Mouse (Mus musculus) thymus, postnatal 0 days (tissue): ENCODE results near the gene Mylk3. TPM values are rescaled to one million over a fixed set of nuclear protein-coding genes. Genes with fewer than 3 reads are reported as not detected.

Experiments
- DNase-seq: peaks from one replicate; pipeline ENCODE4 v3.0.0-alpha.2; 2015; ENCODE audit warnings: low spot score
- polyA plus RNA-seq: library from polyadenylated mRNA; unstranded; fragments of >200 nt; fragmentation: Nextera tagmentation; extraction: Ambion mirVana; gene quantifications from 2 replicates; pipeline ENCODE4 v1.2.1, GENCODE M21; 2015

The Mylk3 gene
- polyA plus RNA-seq, result 0.20 and 0.44 TPM in 2 replicates

DNA sequence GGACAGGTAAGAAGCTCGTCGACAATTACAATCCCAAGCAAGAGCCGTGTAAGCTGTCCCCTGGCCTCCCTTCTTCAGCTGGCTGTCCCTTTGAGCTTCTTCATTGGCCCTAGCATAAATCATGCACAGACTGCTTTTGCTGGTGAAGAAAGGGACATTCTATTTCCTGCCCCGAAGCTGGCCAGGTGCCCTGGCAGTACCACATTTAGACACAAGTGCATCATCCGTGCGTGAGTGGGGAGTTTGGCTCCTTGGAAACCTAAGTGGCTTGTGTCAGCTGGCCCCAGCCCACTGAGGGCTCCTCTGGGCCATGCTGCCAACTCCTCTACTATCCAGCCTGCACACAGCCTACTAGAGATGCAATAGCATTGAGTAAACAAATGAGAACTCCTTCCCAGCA is at the start of gene Mylk3:
TSS of gene Mylk3 (minus strand) at position 141 of the 400 bp plus-strand sequence.
- no peak for DNase-seq

DNA sequence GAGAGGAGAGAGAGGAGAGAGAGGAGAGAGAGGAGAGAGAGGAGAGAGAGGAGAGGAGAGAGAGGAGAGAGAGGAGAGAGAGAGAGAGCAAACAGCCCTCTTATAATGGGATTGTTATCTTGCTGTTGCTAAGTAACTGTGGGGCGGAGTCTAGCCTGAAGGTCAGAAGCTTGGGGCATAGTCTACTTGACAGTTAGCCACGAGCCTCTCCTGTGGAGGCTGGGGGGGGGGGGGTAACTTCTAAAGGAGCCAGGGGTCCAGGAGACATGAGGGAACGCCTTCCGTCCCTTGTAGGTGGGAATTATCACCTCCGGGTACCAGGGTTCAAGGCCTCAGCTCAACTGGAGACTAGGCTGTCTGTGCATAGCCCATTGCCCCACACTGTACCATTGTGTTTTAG is 49.6 kb upstream of the Mylk3 start:
- DNase-seq, result no peak

DNA sequence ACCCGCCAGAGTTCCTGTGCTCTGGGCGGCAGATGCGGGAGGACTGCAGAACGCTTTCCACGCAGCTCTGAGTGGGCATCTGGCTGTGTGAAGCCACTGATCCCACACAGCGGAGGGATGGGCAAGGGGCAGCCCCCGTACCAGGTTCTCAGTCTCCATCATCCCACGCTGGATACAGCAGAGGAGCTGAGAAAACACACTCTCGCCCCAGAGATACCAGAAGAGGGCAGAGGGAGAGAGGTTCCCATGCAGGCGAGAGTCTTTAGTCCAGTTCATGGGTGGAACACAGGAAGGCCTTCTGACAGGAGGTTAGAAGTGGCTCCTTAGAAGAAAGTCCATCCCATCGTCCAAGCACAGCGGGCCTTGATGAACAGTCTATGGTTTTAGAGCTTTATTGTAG is 48.7 kb upstream of the Mylk3 start:
- no peak for DNase-seq

DNA sequence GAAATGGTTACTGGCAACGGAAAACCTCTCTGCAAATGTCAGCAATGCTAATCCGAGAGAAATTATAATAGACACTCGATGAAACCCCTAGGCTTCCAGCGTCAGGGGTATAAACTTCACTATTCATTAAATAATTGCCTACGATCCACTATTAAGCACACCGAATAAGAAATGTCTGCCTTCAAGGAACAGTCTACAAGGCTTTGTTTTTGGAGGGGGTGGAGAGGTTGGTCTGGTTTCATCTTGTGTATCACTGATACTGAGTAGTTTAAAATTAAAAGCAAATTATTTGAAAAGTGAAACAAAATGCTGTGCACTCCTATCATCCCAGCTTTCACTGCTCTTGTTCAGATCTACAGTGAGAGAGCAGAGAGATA is 46.9 kb upstream of the Mylk3 start:
- DNase-seq, result no peak

DNA sequence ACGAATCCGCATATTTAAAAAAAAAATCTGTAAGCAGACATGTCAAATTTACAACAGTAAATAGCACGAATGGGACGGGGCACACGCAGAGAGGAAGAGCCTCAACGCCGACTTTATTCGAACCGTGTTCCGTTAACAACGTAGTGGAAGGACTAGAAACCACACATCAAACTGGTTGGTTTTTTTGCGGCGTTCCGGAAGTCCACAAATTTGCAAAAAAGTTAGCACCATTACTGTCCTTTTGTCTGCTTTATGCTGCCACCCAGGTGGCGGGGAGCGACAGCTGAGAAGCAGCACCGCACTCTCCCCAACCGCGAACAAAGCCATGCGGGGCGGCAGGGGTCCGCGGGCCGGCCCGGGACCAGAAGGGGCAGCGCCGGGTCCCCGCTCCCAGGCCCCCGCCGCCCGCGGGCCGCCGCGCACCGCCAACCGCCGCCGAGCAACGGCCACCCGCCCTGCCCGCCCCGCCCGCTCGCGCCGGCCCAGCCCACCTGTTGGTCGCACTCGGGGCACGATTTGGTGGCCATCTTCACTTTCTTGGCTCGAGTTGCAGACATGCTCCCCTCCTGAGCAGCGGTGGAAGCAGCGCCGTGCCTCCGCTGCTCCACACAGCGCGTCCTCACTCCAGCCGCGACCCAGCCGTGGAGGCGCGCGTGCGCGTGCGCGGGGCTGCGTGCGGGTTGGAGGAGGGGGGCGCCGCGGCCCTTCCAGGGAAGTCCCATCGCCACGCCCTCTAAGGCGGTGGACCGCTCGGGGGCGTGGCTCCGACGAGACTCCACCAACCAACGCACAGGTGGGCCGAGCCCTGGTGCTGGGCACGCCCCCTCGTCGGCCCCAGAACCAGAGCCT is 46.2 kb upstream of the Mylk3 start, which contains the start of gene 4921524J17Rik:
TSS of gene 4921524J17Rik (minus strand) at position 666 of the 849 bp plus-strand sequence.
- DNase-seq, result peak; percentile 98

DNA sequence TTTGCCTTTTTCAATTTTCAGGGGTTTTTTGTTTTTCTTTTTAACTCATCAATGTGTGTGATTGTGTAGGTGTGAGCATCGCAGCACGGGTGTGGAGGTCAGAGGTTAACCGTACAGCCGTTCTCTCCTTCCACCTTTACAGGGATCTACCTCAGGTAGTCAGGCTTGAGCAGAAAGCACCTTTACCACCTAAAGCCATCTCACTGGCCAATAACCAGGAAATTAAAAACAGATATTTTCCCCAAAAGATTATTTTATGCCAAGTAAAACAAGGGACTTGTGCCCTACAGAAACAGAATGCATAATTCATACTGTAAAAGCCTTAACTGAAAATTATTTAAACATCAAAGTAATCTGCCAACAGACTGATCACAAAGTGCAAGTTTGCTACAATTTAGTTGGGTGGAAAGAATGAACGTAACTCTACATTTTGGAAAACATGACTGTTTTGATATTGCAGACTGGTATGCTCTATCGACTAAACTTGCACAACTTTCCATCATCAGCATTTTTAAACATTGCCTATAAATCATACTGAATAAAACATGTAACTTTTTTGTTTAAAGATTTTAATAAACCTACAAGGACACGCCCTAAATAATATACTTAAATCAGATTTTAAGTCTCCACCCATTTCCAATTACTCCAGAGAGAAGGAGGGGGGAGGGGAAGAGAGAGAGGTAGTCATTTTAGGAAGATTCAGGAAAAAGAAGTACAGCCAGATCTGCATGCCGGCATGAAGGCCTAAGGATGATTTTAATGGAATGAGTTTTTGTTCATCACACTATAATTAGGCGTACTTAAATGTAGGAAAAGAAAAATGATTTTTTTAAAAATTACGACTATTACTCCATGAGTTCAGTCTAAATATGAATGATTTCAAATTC is 45.4 kb upstream of the Mylk3 start:
- no peak for DNase-seq

DNA sequence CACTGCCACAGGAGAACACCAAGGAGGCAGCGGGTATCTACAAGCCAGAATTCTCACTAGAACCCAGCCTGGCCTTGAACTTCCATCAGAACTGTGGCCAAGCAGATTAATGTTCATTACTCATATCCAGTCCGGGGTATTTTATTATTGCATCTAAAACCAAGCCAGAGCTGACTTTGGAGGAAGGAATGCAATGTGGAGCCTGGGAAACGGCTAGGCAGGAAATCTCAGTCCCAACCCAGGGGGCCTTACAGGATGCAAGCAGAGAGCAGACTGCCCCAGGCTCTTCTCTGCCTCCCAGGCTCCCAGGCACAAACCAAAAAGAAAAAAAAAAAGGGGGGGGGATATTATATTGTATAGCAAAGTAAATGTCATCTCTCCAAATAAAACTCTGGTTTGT is 44.7 kb upstream of the Mylk3 start:
- DNase-seq, result no peak

DNA sequence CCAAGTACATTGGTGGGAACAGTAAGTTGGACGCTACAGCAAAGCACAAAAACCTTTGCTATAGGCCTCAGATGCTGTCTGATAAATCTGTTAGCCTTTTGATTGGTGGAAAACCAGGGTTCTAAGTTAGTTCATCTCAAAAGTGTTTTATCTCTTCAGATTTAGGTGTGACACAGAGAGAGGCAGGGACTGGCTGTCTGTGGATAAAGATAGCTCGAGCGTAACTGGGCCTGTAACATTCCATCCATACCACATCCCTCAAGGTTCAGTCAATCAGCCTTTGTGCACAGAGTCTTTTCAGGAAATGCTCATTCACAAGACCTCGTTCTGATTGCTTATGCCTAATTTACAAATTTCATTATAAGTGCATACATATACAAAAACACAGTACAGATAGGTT is 43.1 kb upstream of the Mylk3 start:
- DNase-seq, result peak; percentile 10

DNA sequence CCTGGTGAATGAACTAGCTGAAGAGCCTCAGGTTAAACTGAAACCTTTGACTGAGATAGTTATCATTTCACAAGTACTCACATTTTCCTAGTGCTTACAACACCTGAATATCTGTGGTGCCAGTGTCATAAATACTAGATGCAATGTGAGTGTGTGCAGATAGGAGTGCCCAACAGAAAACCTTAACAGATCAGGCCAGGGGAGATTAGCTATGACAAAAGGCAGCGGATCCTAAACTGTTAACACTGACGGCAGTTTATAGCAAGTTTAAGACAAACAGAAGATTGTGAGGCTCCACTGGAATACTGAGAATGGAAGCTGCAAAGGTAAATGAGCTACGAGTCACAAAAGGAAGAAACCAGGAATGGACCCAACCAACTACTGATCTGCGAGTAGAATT is 40.9 kb upstream of the Mylk3 start:
- DNase-seq, result no peak

DNA sequence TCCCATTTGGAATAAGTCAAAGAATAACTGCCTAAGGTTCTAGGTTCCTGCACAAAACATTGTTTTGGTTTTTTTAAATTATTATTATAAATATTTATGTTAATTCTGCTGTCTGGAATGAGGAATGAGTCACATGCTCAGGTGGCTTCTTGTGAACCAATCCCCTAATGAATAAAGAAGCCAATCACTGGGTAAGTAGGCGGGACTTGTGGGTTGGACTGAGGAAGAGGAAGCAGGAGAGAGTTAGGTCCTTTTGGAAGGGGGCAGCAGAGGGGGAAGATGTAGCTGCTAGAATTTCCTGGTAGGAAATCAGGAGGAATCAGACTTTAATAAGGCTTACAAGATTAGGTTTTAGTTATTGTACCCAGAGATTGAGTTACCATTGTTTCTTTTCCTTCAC is 35.2 kb upstream of the Mylk3 start:
- DNase-seq, result no peak

DNA sequence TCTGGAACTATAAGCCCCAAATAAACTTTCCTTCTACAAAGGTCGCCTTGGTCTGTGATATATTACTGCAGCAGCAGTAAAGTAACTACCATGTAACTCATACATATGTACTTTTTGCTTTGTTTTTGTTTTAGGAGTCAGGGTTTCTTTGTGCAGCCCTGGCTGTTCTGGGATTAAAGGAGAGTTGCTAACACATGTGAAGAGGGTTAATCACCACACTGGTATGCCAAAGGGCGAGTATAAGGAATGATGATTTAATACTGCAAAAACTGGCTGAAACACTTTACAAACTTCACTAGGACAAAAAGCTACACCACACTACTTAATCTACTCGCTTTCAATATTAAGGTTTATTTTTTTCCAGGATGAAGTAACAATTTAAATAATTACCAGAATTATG is 22.4 kb upstream of the Mylk3 start:
- no peak for DNase-seq

DNA sequence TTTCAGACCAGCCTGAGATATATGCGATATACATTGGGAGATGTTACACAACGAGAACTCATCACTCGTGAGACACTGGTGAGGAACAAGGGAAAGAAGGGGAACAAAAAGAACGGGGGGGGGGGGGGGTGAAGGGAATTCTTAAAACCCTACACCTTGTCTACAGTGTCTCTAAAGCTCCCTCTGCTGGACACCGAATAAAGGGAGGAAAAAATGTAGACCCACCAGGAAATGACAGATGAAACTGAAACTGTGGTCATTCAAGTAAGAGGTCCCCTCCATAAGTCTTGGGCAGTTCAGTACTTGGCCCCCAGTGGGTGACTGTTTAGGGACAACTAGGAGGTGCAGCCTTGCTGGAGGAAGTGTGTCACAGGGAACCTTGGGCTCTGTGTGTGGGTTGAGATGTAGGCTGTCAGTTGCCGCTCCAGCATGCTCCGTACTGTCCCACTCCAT is 21.9 kb upstream of the Mylk3 start:
- DNase-seq, result peak; percentile 41

DNA sequence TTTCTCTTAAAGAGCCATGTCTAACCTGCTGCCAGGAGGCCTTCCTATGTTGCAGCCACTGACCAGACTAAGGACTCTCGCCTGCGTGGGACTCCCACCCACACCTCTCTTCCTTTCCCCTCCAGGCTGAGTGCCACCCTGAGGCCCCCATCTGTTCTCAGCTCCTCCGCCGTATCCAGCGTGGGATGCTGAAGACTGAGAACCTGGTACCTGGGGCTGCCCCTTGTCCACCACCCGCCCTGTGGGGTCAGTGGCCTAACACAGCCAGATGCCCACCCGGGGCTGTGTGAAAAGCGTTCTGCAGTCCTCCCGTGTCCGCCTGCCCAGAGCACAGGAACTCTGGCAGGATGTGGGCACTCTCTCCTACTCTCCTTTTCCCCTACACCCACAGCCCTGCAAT is 19.8 kb upstream of the Mylk3 start:
- DNase-seq, result no peak

DNA sequence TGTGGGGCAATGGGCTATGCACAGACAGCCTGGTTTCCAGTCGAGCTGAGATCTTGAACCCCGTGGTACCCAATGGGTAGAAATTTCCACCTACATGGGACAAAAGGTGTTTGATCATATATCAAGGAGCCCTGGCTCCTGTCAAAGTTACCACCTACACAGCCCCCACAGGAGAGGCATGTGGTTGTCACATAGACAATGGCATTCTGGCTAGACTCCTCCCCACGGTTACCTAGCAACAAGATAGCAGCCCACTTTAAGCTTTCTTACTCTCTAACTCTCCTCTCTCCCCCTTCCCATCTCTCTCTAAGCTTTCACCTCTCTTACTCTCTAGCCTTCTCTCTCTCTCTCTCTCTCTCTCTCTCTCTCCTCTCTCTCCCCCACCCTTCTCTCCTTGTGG is 19.3 kb upstream of the Mylk3 start:
- DNase-seq, result peak; percentile 8

DNA sequence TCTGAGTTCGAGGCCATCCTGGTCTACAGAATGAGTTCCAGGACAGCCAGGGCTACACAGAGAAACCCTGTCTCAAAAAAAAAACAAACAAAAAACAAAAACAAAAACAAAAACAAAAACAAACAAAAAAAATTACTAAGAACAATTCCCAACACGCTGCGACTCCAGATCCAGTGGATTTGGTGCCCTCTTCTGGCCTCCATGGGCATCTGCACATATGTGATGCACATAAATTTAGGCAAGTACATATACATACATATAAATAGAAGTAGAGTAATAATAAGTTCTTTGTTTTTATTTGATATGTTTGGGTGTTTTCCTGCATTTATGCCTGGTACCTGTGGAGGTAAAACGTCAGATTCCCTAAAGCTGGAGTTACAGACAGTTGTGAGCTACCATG is 12.4 kb upstream of the Mylk3 start:
- DNase-seq, result no peak

DNA sequence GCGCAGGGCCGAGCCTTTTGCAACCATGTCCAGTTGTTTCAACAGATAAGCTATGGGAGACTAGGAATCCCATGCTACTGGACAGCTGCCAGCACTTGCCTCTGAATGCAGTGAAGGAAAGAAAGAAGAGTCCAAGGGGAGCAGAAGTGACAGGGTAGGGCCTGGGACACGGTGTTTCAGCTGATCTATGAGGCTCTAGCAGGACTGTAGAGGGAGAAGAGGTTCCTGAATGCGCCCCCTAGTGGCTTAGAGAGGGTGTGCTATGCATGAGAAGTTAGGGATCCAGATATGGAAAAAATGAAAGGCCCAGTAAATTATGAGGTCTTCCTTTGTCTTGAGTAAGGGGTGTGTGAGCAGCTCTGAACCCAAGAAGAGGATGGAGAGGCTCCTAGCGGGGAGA is 11.4 kb upstream of the Mylk3 start:
- peak; percentile 53 for DNase-seq

DNA sequence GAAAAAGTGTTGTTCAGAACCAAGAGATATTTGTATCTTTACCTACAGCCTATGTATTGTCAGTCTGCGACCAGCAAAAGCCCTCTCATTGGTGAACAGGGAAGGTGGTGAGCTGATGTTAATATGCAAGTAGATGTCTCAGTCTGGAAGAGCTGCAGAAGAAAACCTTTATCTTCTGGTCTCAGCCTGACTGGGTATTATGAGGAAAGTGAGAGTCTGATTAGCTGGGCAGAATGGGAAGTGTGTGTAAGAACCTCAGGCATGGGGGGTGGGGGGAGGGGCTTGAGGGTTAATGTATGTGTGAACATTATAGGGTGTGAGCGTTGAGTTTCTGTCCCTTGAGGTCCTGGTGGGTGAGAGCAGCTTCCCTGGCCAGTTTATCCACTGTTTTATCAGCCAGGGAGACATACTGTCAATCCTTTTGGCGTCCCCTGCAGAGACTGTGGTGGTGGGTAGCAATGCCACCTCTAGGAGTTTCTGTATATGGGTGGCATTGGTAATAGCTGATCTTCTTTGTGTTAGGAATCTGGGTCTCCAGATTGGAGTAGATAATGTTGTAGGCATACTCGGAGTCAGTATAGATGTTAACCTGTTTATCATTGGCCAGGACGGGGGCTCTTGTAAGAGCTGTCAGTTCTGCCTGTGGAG is 10.4 kb upstream of the Mylk3 start:
- DNase-seq, result no peak

DNA sequence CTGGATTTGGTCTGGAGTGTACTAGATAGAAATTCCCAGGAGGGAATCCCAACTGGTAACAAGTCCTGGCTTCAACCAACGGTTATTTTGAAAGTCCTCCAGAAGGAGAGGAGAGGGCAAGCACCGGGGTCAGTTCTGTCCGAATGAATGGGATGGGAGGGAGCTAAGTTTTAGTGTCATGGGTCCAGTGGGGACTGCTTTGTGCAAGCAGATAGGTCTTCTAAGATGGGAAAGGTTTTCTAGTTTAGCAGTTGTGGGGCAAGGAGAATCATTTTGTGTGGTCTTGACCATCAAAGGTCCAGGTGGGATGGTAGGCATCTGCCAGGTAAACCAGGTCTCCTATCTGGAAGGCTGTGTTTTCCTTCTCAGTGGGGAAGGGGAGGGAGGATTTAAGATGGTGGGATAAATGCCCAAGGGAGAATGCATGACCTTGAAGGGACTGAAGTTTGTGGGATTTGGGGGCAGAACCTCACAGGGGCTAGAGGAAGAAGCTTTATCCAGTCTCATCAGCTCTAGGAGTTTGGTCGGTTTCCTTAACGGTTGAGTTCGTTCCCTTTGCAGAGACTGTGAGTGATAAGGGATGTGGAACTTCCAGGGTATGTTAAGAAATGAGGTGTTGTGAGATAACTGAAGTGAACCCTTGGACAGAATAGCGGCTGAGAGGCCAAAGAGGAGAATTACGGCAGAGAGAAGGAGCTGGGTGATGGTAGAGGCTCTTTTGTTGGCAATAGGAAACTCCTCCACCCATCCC is 9.7 kb upstream of the Mylk3 start:
- no peak for DNase-seq

DNA sequence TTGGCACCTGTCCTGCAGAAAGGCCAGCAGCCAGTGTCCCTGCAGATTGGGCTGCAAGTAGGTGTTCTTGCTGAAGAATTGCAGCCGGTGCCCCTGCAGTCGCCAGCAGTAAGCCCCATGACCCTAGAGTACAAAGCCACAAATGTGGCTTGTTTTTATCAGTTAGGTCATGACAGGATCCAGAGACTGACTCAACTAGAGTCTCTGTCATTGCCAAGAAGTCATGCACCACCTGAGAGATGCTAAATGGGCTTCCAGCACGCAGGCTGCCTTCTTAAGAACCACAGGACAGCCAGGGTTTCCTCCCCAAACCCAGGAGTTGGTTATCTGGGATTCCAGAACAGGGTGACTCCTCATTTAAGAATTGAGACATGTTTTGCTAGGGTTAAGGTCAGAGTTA is 8.9 kb upstream of the Mylk3 start:
- DNase-seq, result no peak

DNA sequence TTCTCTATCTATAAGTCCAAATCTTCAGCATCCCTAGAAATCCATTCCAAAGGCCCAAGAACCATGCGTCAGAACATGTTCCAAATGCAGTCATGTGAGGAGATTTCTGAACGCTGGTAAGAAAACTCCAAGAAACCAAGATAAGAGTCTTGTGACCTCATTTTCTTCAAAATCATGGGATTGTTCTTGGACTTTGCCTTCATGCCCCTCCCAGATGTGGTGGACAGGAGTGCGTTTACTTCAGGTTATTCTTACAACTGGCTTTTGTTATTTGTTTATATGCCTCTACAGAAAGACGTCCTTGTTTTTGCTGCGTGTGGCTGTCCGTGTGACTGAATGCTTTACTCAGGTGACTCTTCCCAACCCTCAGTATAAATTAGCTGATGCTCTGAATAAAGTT is 7.1 kb upstream of the Mylk3 start:
- DNase-seq, result no peak

DNA sequence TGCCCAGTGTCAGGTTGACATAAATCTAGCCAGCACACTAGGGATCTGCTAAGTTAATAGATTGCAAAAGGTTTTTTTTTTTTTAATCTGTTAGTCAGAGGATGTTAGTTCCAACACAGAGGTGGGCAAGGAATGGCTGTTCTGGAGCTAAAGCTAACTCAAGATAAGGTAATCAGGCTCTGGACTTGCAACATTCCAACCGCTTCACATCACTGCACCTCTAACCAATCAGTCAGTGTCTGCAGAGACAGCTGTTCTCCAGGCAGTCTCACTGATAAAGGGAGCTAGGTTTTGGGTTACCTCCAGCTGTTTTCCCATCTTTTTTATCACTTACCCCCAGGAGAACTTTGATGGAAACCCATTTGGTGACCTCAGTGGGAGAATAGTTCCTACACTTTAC is 5.3 kb upstream of the Mylk3 start:
- no peak for DNase-seq
